Mouse (Mus musculus) testis, adult 2 months (tissue): ENCODE results near the gene Tk1. TPM values are rescaled to one million over a fixed set of nuclear protein-coding genes. Genes with fewer than 3 reads are reported as not detected.

ENCODE experiments used
- H3K27ac ChIP-seq: fragments of 200-500 bp; 2 replicates; pipeline ENCODE4 v1.5.1; 2012; ENCODE audit warnings: low read depth, low read length; ENCODE audit not compliant: control insufficient read depth, insufficient read depth
- H3K27me3 ChIP-seq: fragments of 200-500 bp; 2 replicates; pipeline ENCODE4 v1.6.1; 2012; ENCODE audit warnings: mild to moderate bottlenecking, low read length, moderate library complexity; ENCODE audit not compliant: control insufficient read depth, insufficient read depth
- H3K36me3 ChIP-seq: fragments of 200-500 bp; 2 replicates; pipeline ENCODE4 v1.6.1; 2012; ENCODE audit warnings: mild to moderate bottlenecking, low read length; ENCODE audit not compliant: control insufficient read depth, insufficient read depth
- H3K4me1 ChIP-seq: fragments of 200-500 bp; 2 replicates; pipeline ENCODE4 v1.6.1; 2012; ENCODE audit warnings: low read length; ENCODE audit not compliant: control insufficient read depth, insufficient read depth
- H3K4me3 ChIP-seq: fragments of 200-500 bp; 2 replicates; pipeline ENCODE4 v1.5.1; 2012; ENCODE audit warnings: low read depth, mild to moderate bottlenecking, low read length, moderate library complexity, mixed read lengths; ENCODE audit not compliant: control insufficient read depth
- CTCF ChIP-seq: fragments of 200-500 bp; IDR thresholded peaks from 2 replicates; pipeline ENCODE4 v1.5.1; 2012; ENCODE audit warnings: low read depth, mild to moderate bottlenecking, inconsistent platforms, low read length, moderate library complexity; ENCODE audit not compliant: control insufficient read depth, insufficient read depth, insufficient replicate concordance
- POLR2A ChIP-seq: fragments of 200-500 bp; IDR thresholded peaks from 2 replicates; pipeline ENCODE4 v1.6.1; 2012; ENCODE audit warnings: low read depth, mild to moderate bottlenecking, inconsistent platforms, low read length, moderate library complexity; ENCODE audit not compliant: control insufficient read depth
- polyA plus RNA-seq: library from polyadenylated mRNA; depleted of rRNA; stranded (reverse); fragments of >200 nt; gene quantifications from 2 replicates; pipeline ENCODE4 v1.2.3, GENCODE M21; 2012

Tk1 gene
- polyA plus RNA-seq, 1 experiment = 5.8 TPM

DNA sequence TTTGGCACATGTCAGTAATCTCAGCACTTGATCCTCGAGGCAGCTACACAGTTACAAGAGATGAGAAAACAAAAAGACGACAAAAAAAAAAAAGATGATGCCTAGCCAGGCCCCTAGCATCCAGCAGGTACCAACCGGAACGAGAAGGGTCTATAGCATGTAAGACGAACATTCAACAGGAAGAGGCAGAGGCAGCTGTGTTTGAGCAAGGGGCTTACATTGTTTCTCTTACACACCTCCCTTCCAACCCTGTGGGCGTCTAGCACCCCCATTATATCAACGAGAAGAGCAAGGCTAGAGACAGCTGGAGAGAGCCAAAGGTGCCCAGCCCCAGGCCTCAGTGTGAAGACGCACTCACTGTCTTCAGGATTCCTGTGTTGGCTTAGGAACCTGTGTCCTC lies 1.0 kb upstream of the Tk1 start:
- Histone ChIP-seq H3K4me1 (peaks cover 28% of the 10 kb centered on the region), H3K36me3 (no peaks in the 10 kb centered on the region), H3K27ac (no peak overlapping the region), H3K4me3 (no peak overlapping the region), H3K27me3 (no peaks in the 10 kb centered on the region)
- TF ChIP-seq CTCF = no peak
- TF ChIP-seq POLR2A = no peak

DNA sequence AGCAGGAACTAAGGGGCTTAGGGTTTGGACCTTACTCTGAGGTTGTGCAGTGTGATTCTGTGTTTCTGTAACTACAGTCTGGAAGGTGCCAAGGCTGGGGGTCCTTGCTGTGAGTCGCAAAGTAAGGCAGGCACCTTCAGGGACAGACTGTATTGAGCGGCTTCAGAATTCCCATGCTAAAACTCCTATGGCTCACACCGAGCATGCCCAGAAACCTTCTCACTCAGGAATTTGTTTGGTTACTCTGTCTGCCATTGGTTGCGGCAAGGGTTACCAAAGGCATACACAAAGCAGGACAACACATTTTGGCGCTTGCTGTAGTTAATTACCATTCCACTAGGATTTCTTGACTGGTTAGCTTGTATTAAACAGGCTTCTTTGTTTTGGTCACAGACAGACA lies 272 bp upstream of the Tk1 start:
- Histone ChIP-seq H3K36me3 (no peaks in the 10 kb centered on the region), H3K27ac (peak overlapping the region; percentile 73), H3K27me3 (no peaks in the 10 kb centered on the region), H3K4me3 (peak overlapping the region; percentile 41), H3K4me1 (peaks cover 23% of the 10 kb centered on the region)
- no peak for TF ChIP-seq CTCF
- TF ChIP-seq POLR2A = no peak

DNA sequence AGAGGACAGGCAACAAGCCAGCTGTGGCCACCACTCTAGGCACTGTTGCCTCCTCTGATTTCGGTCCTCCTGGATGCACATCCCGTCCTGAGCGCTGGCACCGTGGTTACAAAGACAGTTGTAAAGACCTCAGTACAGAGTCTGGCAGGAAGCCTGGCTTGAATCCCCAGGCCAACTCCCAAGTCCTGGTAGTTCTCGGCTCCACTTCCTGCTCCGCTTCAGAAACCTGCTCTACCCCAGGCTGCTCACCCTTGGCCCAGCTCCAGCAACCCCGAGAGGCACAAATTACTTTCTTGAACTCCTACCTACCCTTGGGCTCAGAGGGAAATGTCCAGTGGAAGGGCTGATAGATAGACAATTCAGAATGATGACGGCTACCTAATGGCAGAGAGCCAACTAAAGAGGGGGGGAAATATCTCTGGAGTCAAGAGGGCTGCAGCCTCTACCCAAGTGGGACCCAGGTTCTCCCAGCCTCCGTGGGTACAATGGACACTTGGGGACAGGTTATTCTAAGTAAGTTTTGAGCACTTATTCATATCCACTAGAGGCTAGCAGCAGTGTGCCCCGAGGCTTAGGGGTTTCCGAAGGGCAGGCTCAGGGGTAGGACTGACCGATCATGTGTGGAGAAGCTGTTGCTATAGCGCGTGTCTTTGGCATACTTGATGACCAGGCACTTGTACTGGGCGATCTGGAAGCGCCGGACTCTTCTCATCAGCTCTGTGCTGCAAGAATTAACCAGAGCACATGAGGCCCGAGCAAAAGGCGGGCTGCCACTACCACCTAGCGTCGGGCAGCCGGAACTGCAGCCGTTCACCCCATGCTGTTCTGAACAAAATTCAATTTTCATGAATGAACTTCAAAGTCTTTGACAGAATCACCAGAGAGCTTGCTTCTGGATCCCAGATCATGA lies 1.6 kb downstream of the Tk1 start:
- TF ChIP-seq CTCF = peak; percentile 86
- TF ChIP-seq POLR2A = no peak
- Histone ChIP-seq H3K27ac (no peak overlapping the region), H3K4me1 (peaks cover 23% of the 10 kb centered on the region), H3K4me3 (no peak overlapping the region), H3K36me3 (no peaks in the 10 kb centered on the region), H3K27me3 (no peaks in the 10 kb centered on the region)

DNA sequence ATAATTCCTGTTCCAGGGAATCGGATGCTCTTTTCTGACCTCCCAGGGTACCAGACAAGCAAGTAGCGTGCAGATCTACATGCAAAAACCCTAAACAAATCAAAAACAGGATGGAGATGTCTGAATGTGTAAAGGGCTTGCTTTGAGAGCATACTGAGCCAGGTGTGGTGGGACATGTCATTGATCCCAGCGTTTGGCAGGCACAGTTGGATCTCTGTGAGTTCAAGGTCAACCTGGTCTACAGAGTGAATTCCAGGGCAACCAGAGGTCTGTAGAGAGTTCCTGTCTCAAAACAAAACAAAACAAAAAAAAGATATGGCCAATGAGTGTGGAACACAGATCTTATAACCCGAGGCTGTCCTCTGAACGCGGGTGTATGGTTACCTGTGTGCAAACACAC lies 2.5 kb downstream of the Tk1 start:
- Histone ChIP-seq H3K27ac (no peak overlapping the region), H3K27me3 (no peaks in the 10 kb centered on the region), H3K36me3 (no peaks in the 10 kb centered on the region), H3K4me1 (peaks cover 20% of the 10 kb centered on the region), H3K4me3 (no peak overlapping the region)
- no peak for TF ChIP-seq POLR2A
- no peak for TF ChIP-seq CTCF

DNA sequence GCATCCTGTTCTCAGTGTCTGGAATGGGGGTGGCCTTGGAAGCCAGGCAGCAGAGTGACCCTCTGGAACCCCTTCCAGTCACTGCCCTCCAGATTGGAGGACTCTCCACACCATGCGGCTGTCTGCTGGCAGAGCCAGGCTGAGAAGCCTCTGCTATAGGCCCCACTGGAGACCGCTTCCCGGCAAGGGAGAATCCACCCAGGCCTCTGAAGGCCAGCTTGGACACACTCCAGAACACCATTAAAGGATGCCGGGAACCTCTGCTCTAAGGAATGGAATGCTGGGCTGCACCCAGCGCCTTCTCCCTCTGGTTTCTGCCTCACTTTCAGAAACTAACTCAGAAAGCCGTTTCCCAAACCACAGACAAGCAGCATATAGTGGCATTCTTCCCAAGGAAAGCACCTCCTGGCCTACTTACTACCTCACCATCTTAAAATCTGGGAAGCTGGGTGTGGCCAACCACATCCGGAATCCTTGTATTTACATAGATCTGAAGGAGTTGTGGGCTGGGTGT lies 3.1 kb downstream of the Tk1 start:
- Histone ChIP-seq H3K4me3 (no peak overlapping the region), H3K27me3 (no peaks in the 10 kb centered on the region), H3K27ac (no peak overlapping the region), H3K4me1 (peaks cover 16% of the 10 kb centered on the region), H3K36me3 (no peaks in the 10 kb centered on the region)
- TF ChIP-seq POLR2A = no peak
- no peak for TF ChIP-seq CTCF

- Histone ChIP-seq H3K4me1 (peaks cover 14% of the 10 kb centered on the region), H3K27ac (no peak overlapping the region; the same call in 1 of the 2 replicates), H3K4me3 (no peak overlapping the region), H3K36me3 (no peaks in the 10 kb centered on the region), H3K27me3 (no peaks in the 10 kb centered on the region)
- no peak for TF ChIP-seq POLR2A
- no peak for TF ChIP-seq CTCF
Measured at GRCm38 (mm10) chr11:117821868-117822267, 4.0 kb downstream of the Tk1 start.

DNA sequence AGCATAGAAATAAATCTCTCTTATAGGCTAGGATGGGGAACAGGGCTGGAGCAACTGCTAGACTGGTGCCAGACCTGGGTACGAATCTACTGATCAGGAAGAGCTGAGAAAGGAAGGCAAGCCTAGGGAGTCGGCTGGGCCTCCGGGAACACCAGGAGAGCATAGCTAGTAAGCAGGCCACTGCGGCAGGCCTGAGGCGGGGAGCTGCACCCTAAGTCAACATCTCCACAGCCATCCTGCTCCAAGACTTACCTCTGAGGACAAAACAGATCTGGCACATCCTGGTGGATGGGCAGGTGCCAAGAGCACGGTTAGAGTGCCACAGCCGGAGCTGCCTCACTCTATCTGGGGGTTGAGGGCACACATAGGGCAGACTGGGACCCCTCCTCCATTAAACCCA lies 5.7 kb downstream of the Tk1 start:
- no peak overlapping the region for H3K27ac ChIP-seq
- peaks cover 4% of the 10 kb centered on the region for H3K4me1 ChIP-seq
- no peaks in the 10 kb centered on the region for H3K27me3 ChIP-seq
- TF ChIP-seq POLR2A (no peak), CTCF (no peak)
- H3K4me3 ChIP-seq = no peak overlapping the region
- H3K36me3 ChIP-seq = no peaks in the 10 kb centered on the region
